In the genomic region with DNA sequence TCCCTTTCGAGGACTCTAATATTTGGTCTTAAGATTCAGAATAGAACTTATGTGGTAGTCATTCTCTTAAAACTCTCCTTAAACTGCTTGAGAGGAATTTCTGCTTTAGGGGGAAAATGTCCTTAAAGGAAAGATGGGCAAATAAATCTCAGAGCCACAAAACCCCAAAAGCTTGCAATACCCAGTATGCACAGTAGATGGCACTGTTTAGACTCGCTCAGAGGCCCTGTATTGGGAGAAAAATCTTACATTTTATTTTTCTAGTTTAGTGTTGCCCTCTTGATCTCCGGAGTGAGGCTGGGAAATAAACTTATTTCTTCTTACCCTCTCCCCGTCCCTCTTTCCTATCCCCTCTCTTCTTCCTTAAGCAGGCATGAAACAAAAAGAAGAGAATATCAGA, we compare ENCODE assay signal across 10 mouse cellular contexts. TPM values are rescaled to one million over a fixed set of nuclear protein-coding genes. Genes with fewer than 3 reads are reported as not detected.
DNase-seq lines count a peak whose midpoint lies in the region; ATAC-seq and TF ChIP-seq lines count a peak whose summit lies in the region.
"Had no signal": no experiment of that assay in that cellular context is flagged by ENCODE, and none has a peak within 500 bp of the region (broad histone marks: within the 10 kb centered on the region; RNA-seq: fewer than 3 reads in every experiment).

No protein-coding gene starts in this region.

- WGBS in cerebellum, adult 2 months, result 8% methylated on average over 4 of the region's 4 CpGs
- 8% methylated on average over 4 of the region's 4 CpGs for WGBS in embryonic facial prominence, embryonic 14.5 days

- intact Hi-C loops in left cerebral cortex, postnatal 14 days (cut with DNase I), result loop anchor here (1.0 to 2.0 kb wide), 2 partner anchors 253 to 300 kb away; no protein-coding TSS in a partner anchor
- intact Hi-C loops in left cerebral cortex, postnatal 4 days (cut with DNase I), result loop anchor here (5.0 to 10.0 kb wide), 2 partner anchors 253 to 296 kb away; no protein-coding TSS in a partner anchor

- peak; percentile 46; the same call in 1 of the 2 replicates for TF ChIP-seq CTCF in cerebellum, adult 2 months (IDR thresholded peaks at IDR 0.05; ENCODE audit: borderline replicate concordance, insufficient read depth, low read depth, low read length)

- H3K4me1 ChIP-seq in cerebellum, adult 2 months (ENCODE audit: control insufficient read depth, insufficient read depth, low read length), result no peaks in the 10 kb centered on the region
- H3K4me1 ChIP-seq in embryonic facial prominence, embryonic 14.5 days (ENCODE audit: control insufficient read depth, insufficient read depth, low read length), result no peaks in the 10 kb centered on the region

- H3K4me2 ChIP-seq in embryonic facial prominence, embryonic 14.5 days (ENCODE audit: low read depth, low read length), result no peak overlapping the region
- H3K4me2 ChIP-seq: midbrain, embryonic 12.5 days had no signal

- H3K27ac ChIP-seq in cerebellum, adult 2 months (ENCODE audit: insufficient read depth, low read length), result no peak overlapping the region
- no peak overlapping the region for H3K27ac ChIP-seq in embryonic facial prominence, embryonic 14.5 days (replicated peaks; ENCODE audit: low read depth, low read length)
- H3K27ac ChIP-seq: midbrain, embryonic 12.5 days had no signal

- H3K36me3 ChIP-seq in embryonic facial prominence, embryonic 14.5 days (ENCODE audit: control insufficient read depth, insufficient read depth, low read length), result no peaks in the 10 kb centered on the region
- H3K36me3 ChIP-seq: midbrain, embryonic 12.5 days had no signal

- no peak overlapping the region for H3K9ac ChIP-seq in embryonic facial prominence, embryonic 14.5 days (ENCODE audit: low read depth, low read length)
- H3K9ac ChIP-seq: midbrain, embryonic 12.5 days had no signal

- no peak overlapping the region for H3K4me3 ChIP-seq in cerebellum, adult 2 months (replicated peaks; ENCODE audit: insufficient read depth, low read depth, low read length)
- H3K4me3 ChIP-seq in embryonic facial prominence, embryonic 14.5 days (ENCODE audit: low read depth, low read length), result no peak overlapping the region
- H3K4me3 ChIP-seq: midbrain, embryonic 12.5 days had no signal

- no peak for DNase-seq in cerebellum, adult 2 months
- no peak for DNase-seq in cerebellum, adult 9-11 months
- DNase-seq in left cerebral cortex, postnatal 14 days (ENCODE audit: low spot score in 2 of 2), result peak; percentile 35 to 71
- no peak for DNase-seq in left cerebral cortex, postnatal 4 days
- peak; percentile 4 for DNase-seq in MEL-GATA-1-ER (ENCODE audit: extremely low read depth, low read depth)
- peak; percentile 33 for DNase-seq in embryonic facial prominence, embryonic 14.5 days (ENCODE audit: low spot score)
- DNase-seq in lung, postnatal 25 days (ENCODE audit: low spot score), result peak; percentile 27

- TF ChIP-seq POLR2A in cerebellum, adult 2 months (IDR thresholded peaks at IDR 0.05; ENCODE audit: borderline replicate concordance, insufficient read depth, low read length), result no peak

- H3K9me3 ChIP-seq in embryonic facial prominence, embryonic 14.5 days (ENCODE audit: control insufficient read depth, low read length), result no peaks in the 10 kb centered on the region
- H3K9me3 ChIP-seq: midbrain, embryonic 12.5 days had no signal

- no peaks in the 10 kb centered on the region; the same call in 1 of the 2 replicates for H3K27me3 ChIP-seq in cerebellum, adult 2 months (ENCODE audit: control insufficient read depth, insufficient read depth, low read length)
- H3K27me3 ChIP-seq in embryonic facial prominence, embryonic 14.5 days (replicated peaks; ENCODE audit: control insufficient read depth, insufficient read depth, low read length), result peaks cover 39% of the 10 kb centered on the region

- no peak for ATAC-seq in embryonic facial prominence, embryonic 14.5 days (ENCODE audit: low read depth)
- ATAC-seq in erythroid progenitor cell, adult 5-6 weeks (replicated peaks; ENCODE audit: low FRiP score, poor library complexity, severe bottlenecking), result no peak

RNA-seq across cellular contexts. Expression of gene Gjb2, which starts 4.7 kb away (rescaled TPM):
- 5.6 and 7.5 TPM in 2 replicates for polyA plus RNA-seq in cerebellum, adult 2 months (2012; rRNA removed)
- 10 to 100 TPM; 10.2 to 11.8 TPM for total RNA-seq in left cerebral cortex, postnatal 14 days (2021)
- total RNA-seq in left cerebral cortex, postnatal 4 days (2021), result 10 to 100 TPM in 1 of 2 experiments, 1 to 10 TPM in 1; 8.2 to 10.7 TPM
- 30.5 and 47.2 TPM in 2 replicates for polyA plus RNA-seq in embryonic facial prominence, embryonic 14.5 days (2014; fragmentation: Nextera tagmentation; extraction: Ambion mirVana)
- not detected in 2 replicates for total RNA-seq in erythroid progenitor cell, adult 5-6 weeks (2015; ENCODE audit: low replicate concordance)
- total RNA-seq in erythroid progenitor cell, adult 5-6 weeks (2017; ENCODE audit: low replicate concordance), result not detected in 2 replicates

RNA-seq across cellular contexts. Expression of gene Gm4491, which starts 6.5 kb away (rescaled TPM):
- 0.41 and 0.51 TPM in 2 replicates for polyA plus RNA-seq in cerebellum, adult 2 months (2012; rRNA removed)
- under 1 TPM; 0.22 to 0.57 TPM for total RNA-seq in left cerebral cortex, postnatal 14 days (2021)
- not detected for total RNA-seq in left cerebral cortex, postnatal 4 days (2021)
- not detected in 2 replicates for polyA plus RNA-seq in embryonic facial prominence, embryonic 14.5 days (2014; fragmentation: Nextera tagmentation; extraction: Ambion mirVana)
- not detected in 2 replicates for total RNA-seq in erythroid progenitor cell, adult 5-6 weeks (2015; ENCODE audit: low replicate concordance)
- total RNA-seq in erythroid progenitor cell, adult 5-6 weeks (2017; ENCODE audit: low replicate concordance), result not detected in 2 replicates
- polyA plus RNA-seq: heart, embryonic 16.5 days; midbrain, embryonic 12.5 days had no signal

RNA-seq across cellular contexts. Expression of gene Gjb6, which starts 24.2 kb away (rescaled TPM):
- 91.0 and 102 TPM in 2 replicates for polyA plus RNA-seq in cerebellum, adult 2 months (2012; rRNA removed)
- 10 to 100 TPM; 71.2 to 83.5 TPM for total RNA-seq in left cerebral cortex, postnatal 14 days (2021)
- total RNA-seq in left cerebral cortex, postnatal 4 days (2021), result 10 to 100 TPM; 11.3 to 12.0 TPM
- 19.5 and 27.6 TPM in 2 replicates for polyA plus RNA-seq in embryonic facial prominence, embryonic 14.5 days (2014; fragmentation: Nextera tagmentation; extraction: Ambion mirVana)
- total RNA-seq in erythroid progenitor cell, adult 5-6 weeks (2015; ENCODE audit: low replicate concordance), result not detected in 2 replicates
- total RNA-seq in erythroid progenitor cell, adult 5-6 weeks (2017; ENCODE audit: low replicate concordance), result not detected in 2 replicates
- polyA plus RNA-seq: heart, embryonic 16.5 days had no signal

RNA-seq across cellular contexts. Expression of gene Gja3, which starts 51.3 kb away (rescaled TPM):
- 0.08 TPM in 1 of 2 replicates, not detected in the other for polyA plus RNA-seq in cerebellum, adult 2 months (2012; rRNA removed)
- total RNA-seq in left cerebral cortex, postnatal 14 days (2021), result under 1 TPM; 0.15 to 0.44 TPM
- 1 to 10 TPM; 1.3 to 1.7 TPM for total RNA-seq in left cerebral cortex, postnatal 4 days (2021)
- polyA plus RNA-seq in embryonic facial prominence, embryonic 14.5 days (2014; fragmentation: Nextera tagmentation; extraction: Ambion mirVana), result 9.7 and 15.7 TPM in 2 replicates
- total RNA-seq in erythroid progenitor cell, adult 5-6 weeks (2015; ENCODE audit: low replicate concordance), result not detected in 2 replicates
- total RNA-seq in erythroid progenitor cell, adult 5-6 weeks (2017; ENCODE audit: low replicate concordance), result not detected in 2 replicates

Comparison
In these comparisons a context has a peak if more than half of its experiments do, and no peak if none do; other contexts are left out.
1. DNase-seq: peak in left cerebral cortex, postnatal 14 days (2 of 2), MEL-GATA-1-ER (single experiment), embryonic facial prominence, embryonic 14.5 days (single experiment) and lung, postnatal 25 days (single experiment); none in cerebellum, adult 2 months (0 of 2), cerebellum, adult 9-11 months (single experiment) and left cerebral cortex, postnatal 4 days (single experiment).
2. RNA of gene Gjb2, which starts 4.7 kb away (total RNA-seq): 10.2 to 11.8 TPM in left cerebral cortex, postnatal 14 days and 8.2 to 10.7 TPM in left cerebral cortex, postnatal 4 days; not detected in erythroid progenitor cell, adult 5-6 weeks; every median in the first group is over 4 times any median in the second.
3. RNA of gene Gjb6, which starts 24.2 kb away (total RNA-seq): 71.2 to 83.5 TPM in left cerebral cortex, postnatal 14 days and 11.3 to 12.0 TPM in left cerebral cortex, postnatal 4 days; not detected in erythroid progenitor cell, adult 5-6 weeks; every median in the first group is over 10 times any median in the second.